Mouse (Mus musculus) heart, postnatal 0 days (tissue): ENCODE measurements around the gene Sclt1. TPM values are rescaled to one million over a fixed set of nuclear protein-coding genes. Genes with fewer than 3 reads are reported as not detected.
"Not testable (repeated sequence)": the region's sequence is repeated elsewhere in the genome, so short reads cannot be mapped to it uniquely, and the experiment has no call there.

Source experiments
- ATAC-seq: fragments of 200-750 bp; cut with Nextera tagmentation; 2 replicates; pipeline ENCODE4 v1.8.0; 2017; ENCODE audit warnings: low read depth, moderate number of reproducible peaks, moderate library complexity; ENCODE audit not compliant: insufficient read depth
- DNase-seq: peaks from one replicate; pipeline ENCODE4 v3.0.0-alpha.2; 2016; ENCODE audit warnings: low spot score
- H3K27ac ChIP-seq: fragments of 300-500 bp; sonication (generic); 2 replicates; pipeline ENCODE4 v1.5.1; 2014; ENCODE audit warnings: low read depth, mild to moderate bottlenecking
- H3K27me3 ChIP-seq: fragments of 300-500 bp; sonication (generic); 2 replicates; pipeline ENCODE4 v1.6.1; 2014; ENCODE audit warnings: low read length, mixed read lengths; ENCODE audit not compliant: control insufficient read depth, insufficient read depth
- H3K36me3 ChIP-seq: fragments of 300-500 bp; sonication (generic); replicated peaks from 2 replicates; pipeline ENCODE4 v1.6.1; 2014; ENCODE audit warnings: low read length, mixed read lengths; ENCODE audit not compliant: control insufficient read depth, insufficient read depth
- H3K4me1 ChIP-seq: fragments of 300-500 bp; sonication (generic); 2 replicates; pipeline ENCODE4 v1.6.1; 2014; ENCODE audit warnings: antibody characterized with exemption; ENCODE audit not compliant: control insufficient read depth, insufficient read depth
- H3K4me2 ChIP-seq: fragments of 300-500 bp; sonication (generic); 2 replicates; pipeline ENCODE4 v1.6.1; 2014; ENCODE audit warnings: low read depth, mild to moderate bottlenecking, low read length, moderate library complexity
- H3K4me3 ChIP-seq: fragments of 300-500 bp; sonication (generic); 2 replicates; pipeline ENCODE4 v1.5.1; 2014; ENCODE audit warnings: low read depth, low read length
- H3K9ac ChIP-seq: fragments of 300-500 bp; sonication (generic); replicated peaks from 2 replicates; pipeline ENCODE4 v1.6.1; 2014; ENCODE audit warnings: low read depth, low read length, mixed read lengths
- H3K9me3 ChIP-seq: fragments of 300-500 bp; sonication (generic); replicated peaks from 2 replicates; pipeline ENCODE4 v1.6.1; 2016; ENCODE audit warnings: low read length; ENCODE audit not compliant: control insufficient read depth
- CTCF ChIP-seq: IDR thresholded peaks from 2 replicates; pipeline ENCODE4 v1.5.1; 2016; ENCODE audit warnings: antibody characterized with exemption, control low read depth, low read depth
- EP300 ChIP-seq: IDR thresholded peaks from 2 replicates; pipeline ENCODE4 v1.6.1; 2016; ENCODE audit warnings: antibody characterized with exemption, low read depth
- WGBS: fragments of 180-500 bp; shearing (Covaris S2); extraction: QIAGEN DNeasy Blood & Tissue Kit; methylation state at CpG from one replicate; pipeline ENCODE4 v1.1.7; 2014; 5-methylcytosine and 5-hydroxymethylcytosine counted together
- polyA plus RNA-seq: library from polyadenylated mRNA; unstranded; fragments of >200 nt; fragmentation: Nextera tagmentation; extraction: Ambion mirVana; gene quantifications from 2 replicates; pipeline ENCODE4 v1.2.1, GENCODE M21; 2015
- total RNA-seq: library from RNA; depleted of rRNA; stranded (reverse); fragments of >200 nt; gene quantifications from 2 replicates; pipeline ENCODE4 v1.2.3, GENCODE M21; 2014; ENCODE audit warnings: low replicate concordance

Sclt1 gene
- total and polyA plus RNA-seq, 2 experiments from 2014 or later: 3.5 to 6.4 TPM

DNA sequence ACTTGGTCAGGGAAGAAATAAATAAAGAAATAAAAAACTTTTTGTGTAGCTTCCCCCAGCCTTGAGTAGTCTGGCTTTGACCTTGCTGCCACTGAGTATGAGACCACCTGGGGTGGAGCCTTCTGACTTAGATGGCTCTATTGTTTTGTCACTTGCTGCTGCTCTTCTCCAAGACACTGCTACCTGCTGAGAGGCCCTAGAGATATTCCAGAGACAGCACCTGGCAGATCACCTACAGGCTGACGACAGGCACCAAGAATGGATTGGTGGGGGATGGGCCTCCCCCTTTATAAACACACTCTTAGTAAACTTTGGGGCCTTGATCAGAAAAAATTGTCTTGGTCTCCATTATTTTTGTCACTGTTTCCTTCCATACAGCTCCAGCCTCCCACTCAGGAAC is 46.6 kb downstream of the Sclt1 start:
- Histone ChIP-seq H3K4me1 (no peaks in the 10 kb centered on the region), H3K27me3 (no peaks in the 10 kb centered on the region), H3K9ac (no peak overlapping the region), H3K27ac (no peak overlapping the region), H3K4me2 (no peak overlapping the region), H3K9me3 (no peaks in the 10 kb centered on the region), H3K36me3 (no peaks in the 10 kb centered on the region), H3K4me3 (no peak overlapping the region)
- no peak for DNase-seq
- no peak for TF ChIP-seq CTCF
- TF ChIP-seq EP300: no peak
- ATAC-seq: no peak
- WGBS: 76% methylated on average over 1 of the region's 1 CpGs

DNA sequence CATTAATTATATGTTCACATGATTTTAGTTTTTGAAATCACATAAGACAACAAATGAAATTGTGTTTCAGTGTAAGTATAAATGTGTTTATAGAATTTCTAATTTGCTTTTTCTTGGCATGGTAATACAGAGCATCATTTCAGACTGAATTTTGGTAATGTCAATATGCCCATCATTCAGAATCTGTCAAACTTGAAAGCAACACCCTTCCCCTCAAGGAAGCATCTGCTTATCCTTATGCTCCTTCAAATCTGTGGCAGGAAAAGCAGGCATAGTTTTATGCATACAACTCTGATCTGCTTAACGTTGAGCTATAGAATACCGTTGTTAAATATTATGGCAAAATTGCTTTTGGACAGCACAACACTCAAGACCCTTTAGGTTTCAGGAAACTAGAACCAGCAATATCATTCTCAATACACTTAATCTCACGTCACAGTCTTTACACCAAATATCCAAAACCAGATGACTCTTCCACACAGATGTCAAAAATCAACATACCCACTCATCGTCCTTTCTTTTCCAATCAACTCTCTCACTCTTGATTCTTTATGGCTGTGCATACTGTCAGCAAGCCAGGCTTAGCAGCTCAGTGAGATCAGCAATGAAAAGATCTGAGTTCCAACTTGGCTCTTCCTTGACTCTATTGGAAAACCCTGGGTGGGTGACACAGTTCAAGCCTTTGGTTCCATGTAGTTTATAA is 49.7 kb downstream of the Sclt1 start:
- no peak overlapping the region for H3K9ac ChIP-seq
- H3K27me3 ChIP-seq: no peaks in the 10 kb centered on the region
- no peaks in the 10 kb centered on the region for H3K9me3 ChIP-seq
- H3K4me2 ChIP-seq: no peak overlapping the region
- no peak for DNase-seq
- WGBS: 87% methylated on average over 4 of the region's 4 CpGs
- no peaks in the 10 kb centered on the region for H3K4me1 ChIP-seq
- no peaks in the 10 kb centered on the region for H3K36me3 ChIP-seq
- no peak overlapping the region for H3K27ac ChIP-seq
- TF ChIP-seq CTCF: no peak
- no peak for TF ChIP-seq EP300
- ATAC-seq: no peak
- H3K4me3 ChIP-seq: no peak overlapping the region

DNA sequence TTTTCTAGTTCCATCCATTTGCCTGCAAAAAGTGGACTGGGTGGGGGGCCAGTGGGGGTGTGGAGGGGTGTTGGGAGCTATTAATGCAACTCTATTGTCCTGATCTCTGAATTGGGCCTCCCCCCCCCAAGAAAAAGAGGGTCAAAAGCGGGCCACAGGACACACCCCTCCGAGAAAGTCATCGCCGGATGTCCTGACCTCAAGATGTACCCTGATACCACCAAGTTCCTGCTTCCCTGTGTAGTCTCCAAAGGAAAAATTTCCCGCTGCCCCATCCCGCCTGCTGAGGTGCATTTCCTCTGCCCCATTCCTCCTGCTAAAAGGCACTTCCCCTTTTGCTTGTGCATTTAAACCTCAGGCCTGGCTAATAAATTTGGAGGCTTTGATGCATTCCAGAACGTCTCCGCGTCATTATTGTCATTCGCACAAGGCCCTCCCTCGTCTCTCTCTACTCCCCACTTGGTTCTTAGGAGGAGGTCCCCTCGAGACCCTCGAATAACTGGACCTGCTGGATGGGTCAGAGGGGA is 52.1 kb downstream of the Sclt1 start:
- H3K4me2 ChIP-seq, H3K27me3 ChIP-seq, H3K9me3 ChIP-seq, H3K4me3 ChIP-seq, DNase-seq, H3K4me1 ChIP-seq, ATAC-seq, H3K36me3 ChIP-seq, H3K9ac ChIP-seq, H3K27ac ChIP-seq: not testable (repeated sequence)
- WGBS: 82% methylated on average over 13 of the region's 13 CpGs

DNA sequence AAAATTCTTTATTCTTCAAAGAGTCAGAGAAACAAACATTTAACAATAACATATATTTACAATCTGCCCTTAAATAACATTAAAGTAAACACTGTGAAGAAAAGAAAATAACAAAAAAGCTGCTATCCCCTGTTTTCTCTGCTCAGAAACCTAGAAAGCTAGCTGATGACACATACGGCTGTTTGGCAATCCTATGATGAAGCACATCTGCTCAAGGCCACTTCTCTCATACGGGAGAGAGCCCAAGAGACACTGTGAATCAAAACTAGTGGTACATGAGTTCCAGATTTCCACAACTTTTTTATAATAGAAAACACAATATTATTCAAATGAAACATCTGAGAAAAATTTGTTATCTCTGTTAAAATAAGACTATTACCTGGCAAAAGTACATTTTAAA is 55.9 kb downstream of the Sclt1 start:
- Histone ChIP-seq H3K9ac (no peak overlapping the region), H3K4me1 (no peaks in the 10 kb centered on the region), H3K4me3 (no peak overlapping the region), H3K27ac (no peak overlapping the region), H3K9me3 (no peaks in the 10 kb centered on the region), H3K36me3 (no peaks in the 10 kb centered on the region), H3K4me2 (no peak overlapping the region), H3K27me3 (no peaks in the 10 kb centered on the region)
- TF ChIP-seq EP300 (no peak), CTCF (no peak)
- ATAC-seq (no peak), DNase-seq (no peak)
- WGBS: 74% methylated on average over 2 of the region's 2 CpGs

DNA sequence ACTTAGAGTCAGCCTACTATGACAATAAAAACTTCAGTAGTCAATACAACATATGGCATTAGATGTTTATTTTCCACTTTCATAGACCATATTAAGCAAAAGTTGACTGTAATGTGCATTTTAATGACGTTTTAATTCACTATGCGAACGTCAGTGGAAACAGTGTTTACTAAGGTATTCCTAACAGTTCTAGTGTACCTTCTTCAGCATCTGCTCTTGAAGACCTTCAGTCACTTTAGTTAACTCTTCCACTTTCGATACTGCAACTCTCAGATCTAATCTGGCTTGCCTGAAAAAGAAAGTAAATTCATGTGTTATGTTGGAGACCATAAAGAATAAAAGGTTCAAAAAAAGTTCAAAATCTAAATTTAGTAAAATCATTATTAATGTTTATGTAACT is 60.2 kb downstream of the Sclt1 start:
- Histone ChIP-seq H3K9me3 (no peaks in the 10 kb centered on the region), H3K9ac (no peak overlapping the region), H3K36me3 (no peaks in the 10 kb centered on the region), H3K4me2 (no peak overlapping the region), H3K4me1 (no peaks in the 10 kb centered on the region), H3K27me3 (no peaks in the 10 kb centered on the region), H3K27ac (no peak overlapping the region), H3K4me3 (no peak overlapping the region)
- TF ChIP-seq EP300: no peak
- no peak for TF ChIP-seq CTCF
- 91% methylated on average over 4 of the region's 4 CpGs for WGBS
- ATAC-seq (no peak), DNase-seq (no peak)

DNA sequence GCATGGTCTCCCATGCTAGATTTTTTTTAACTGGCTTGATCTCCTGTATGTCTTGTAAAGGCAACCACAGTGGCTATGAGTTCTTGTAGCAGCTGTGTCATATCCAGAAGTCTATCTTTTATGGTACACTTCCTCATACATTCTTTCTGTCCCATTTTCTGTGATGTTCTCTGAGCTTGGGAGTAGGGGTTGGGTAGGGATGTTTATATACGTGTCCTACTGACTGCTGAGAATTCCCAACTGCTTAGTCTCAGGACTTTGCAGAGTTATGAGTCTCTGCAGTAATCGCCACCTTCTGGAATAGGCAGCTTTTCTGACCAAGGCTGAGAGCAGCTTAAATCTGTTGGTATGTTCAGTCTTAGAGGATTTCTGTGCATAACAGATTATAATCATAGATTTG is 65.7 kb downstream of the Sclt1 start:
- Histone ChIP-seq H3K27ac (no peak overlapping the region), H3K9ac (no peak overlapping the region), H3K36me3 (peaks cover 6% of the 10 kb centered on the region; the same call in 1 of the 2 replicates), H3K27me3 (no peaks in the 10 kb centered on the region), H3K4me1 (no peaks in the 10 kb centered on the region), H3K4me2 (no peak overlapping the region), H3K4me3 (no peak overlapping the region), H3K9me3 (no peaks in the 10 kb centered on the region)
- DNase-seq (no peak), ATAC-seq (no peak)
- WGBS: 86% methylated on average over 2 of the region's 2 CpGs
- no peak for TF ChIP-seq CTCF
- TF ChIP-seq EP300: no peak
